Mouse (Mus musculus) hindbrain, embryonic 10.5 days (tissue): ENCODE results near the gene Arhgap8. TPM values are rescaled to one million over a fixed set of nuclear protein-coding genes. Genes with fewer than 3 reads are reported as not detected.
A peak's percentile ranks its signal among the peaks of the same experiment; 100 is the strongest.
"Not testable (repeated sequence)": the region's sequence is repeated elsewhere in the genome, so short reads cannot be mapped to it uniquely, and the experiment has no call there.

Experiments
- DNase-seq: peaks from one replicate; pipeline ENCODE4 v3.0.0-alpha.2; 2017; ENCODE audit warnings: low spot score
- H3K27ac ChIP-seq: fragments of 300-500 bp; sonication (generic); 2 replicates; pipeline ENCODE4 v1.5.1; 2016; ENCODE audit warnings: mild to moderate bottlenecking, moderate library complexity
- H3K27me3 ChIP-seq: fragments of 300-500 bp; sonication (generic); 2 replicates; pipeline ENCODE4 v1.6.1; 2016; ENCODE audit warnings: mild to moderate bottlenecking; ENCODE audit not compliant: poor library complexity, insufficient read depth, severe bottlenecking
- H3K36me3 ChIP-seq: fragments of 300-500 bp; sonication (generic); 2 replicates; pipeline ENCODE4 v1.6.1; 2016; ENCODE audit warnings: mild to moderate bottlenecking, moderate library complexity
- H3K4me1 ChIP-seq: fragments of 300-500 bp; sonication (generic); replicated peaks from 2 replicates; pipeline ENCODE4 v1.6.1; 2016; ENCODE audit warnings: mild to moderate bottlenecking
- H3K4me3 ChIP-seq: fragments of 300-500 bp; sonication (generic); 2 replicates; pipeline ENCODE4 v1.5.1; 2016; ENCODE audit warnings: mild to moderate bottlenecking, moderate library complexity
- H3K9me3 ChIP-seq: fragments of 300-500 bp; sonication (generic); 2 replicates; pipeline ENCODE4 v1.6.1; 2016; ENCODE audit warnings: mild to moderate bottlenecking, moderate library complexity
- WGBS: fragments of 180-500 bp; shearing (Covaris S2); methylation state at CpG from one replicate; pipeline ENCODE4 v1.1.7; 2016; 5-methylcytosine and 5-hydroxymethylcytosine counted together
- polyA plus RNA-seq: library from polyadenylated mRNA; unstranded; fragments of >200 nt; fragmentation: Nextera tagmentation; extraction: Ambion mirVana; gene quantifications from 2 replicates; pipeline ENCODE4 v1.2.1, GENCODE M21; 2016

Arhgap8 gene
- polyA plus RNA-seq, 1 experiment from 2014 or later, result 3.5 TPM

- WGBS, result 31% methylated on average over 4 of the region's 4 CpGs
- Histone ChIP-seq H3K27ac (no peak overlapping the region), H3K36me3 (peaks cover 18% of the 10 kb centered on the region; the same call in 1 of the 2 replicates), H3K27me3 (no peaks in the 10 kb centered on the region), H3K4me1 (peaks cover 11% of the 10 kb centered on the region; the same call in 1 of the 2 replicates), H3K9me3 (no peaks in the 10 kb centered on the region), H3K4me3 (no peak overlapping the region)
- DNase-seq, result peak; percentile 38
Observed at GRCm38 (mm10) chr15:84701947-84702346, 17.9 kb upstream of the Arhgap8 start.

- H3K9me3 ChIP-seq, result no peaks in the 10 kb centered on the region
- no peak overlapping the region for H3K4me3 ChIP-seq
- H3K4me1 ChIP-seq, result peaks cover 6% of the 10 kb centered on the region; the same call in 1 of the 2 replicates
- H3K36me3 ChIP-seq, result peaks cover 18% of the 10 kb centered on the region; the same call in 1 of the 2 replicates
- WGBS, result 90% methylated on average over 29 of the region's 29 CpGs
- no peaks in the 10 kb centered on the region for H3K27me3 ChIP-seq
- H3K27ac ChIP-seq, result no peak overlapping the region
- no peak for DNase-seq
Observed at GRCm38 (mm10) chr15:84702391-84703345, 17.2 kb upstream of the Arhgap8 start.

- no peak for DNase-seq
- H3K36me3 ChIP-seq, result peaks cover 18% of the 10 kb centered on the region; the same call in 1 of the 2 replicates
- WGBS, result 88% methylated on average over 7 of the region's 7 CpGs
- H3K9me3 ChIP-seq, result 0 out of 2 replicates have a peak, but pooled peaks cover 6% of the 10 kb centered on the region
- H3K27ac ChIP-seq, result no peak overlapping the region
- no peak overlapping the region for H3K4me3 ChIP-seq
- no peaks in the 10 kb centered on the region for H3K27me3 ChIP-seq
- H3K4me1 ChIP-seq, result 0 out of 2 replicates have a peak, but pooled peaks cover 4% of the 10 kb centered on the region
Observed at GRCm38 (mm10) chr15:84703992-84704391, 15.9 kb upstream of the Arhgap8 start.

- no peaks in the 10 kb centered on the region for H3K27me3 ChIP-seq
- no peak overlapping the region for H3K27ac ChIP-seq
- no peak for DNase-seq
- H3K4me1 ChIP-seq, result 0 out of 2 replicates have a peak, but pooled peaks cover 4% of the 10 kb centered on the region
- WGBS, result 84% methylated on average over 6 of the region's 6 CpGs
- no peak overlapping the region for H3K4me3 ChIP-seq
- peaks cover 11% of the 10 kb centered on the region; the same call in 1 of the 2 replicates for H3K36me3 ChIP-seq
- H3K9me3 ChIP-seq, result 0 out of 2 replicates have a peak, but pooled peaks cover 6% of the 10 kb centered on the region
Observed at GRCm38 (mm10) chr15:84705351-84705901, 14.4 kb upstream of the Arhgap8 start.

GRCm38 (mm10) chr15:84706983-84707619 is 12.8 kb upstream of the Arhgap8 start:
- no peak overlapping the region for H3K4me3 ChIP-seq
- H3K36me3 ChIP-seq, result peaks cover 5% of the 10 kb centered on the region; the same call in 1 of the 2 replicates
- peaks cover 12% of the 10 kb centered on the region; the same call in 1 of the 2 replicates for H3K27me3 ChIP-seq
- 81% methylated on average over 6 of the region's 6 CpGs for WGBS
- no peak for DNase-seq
- H3K27ac ChIP-seq, result no peak overlapping the region
- H3K4me1 ChIP-seq, result peaks cover 6% of the 10 kb centered on the region; the same call in 1 of the 2 replicates
- 0 out of 2 replicates have a peak, but pooled peaks cover 6% of the 10 kb centered on the region for H3K9me3 ChIP-seq

- 0 out of 2 replicates have a peak, but pooled peaks cover 6% of the 10 kb centered on the region for H3K9me3 ChIP-seq
- H3K36me3 ChIP-seq, result no peaks in the 10 kb centered on the region
- H3K27ac ChIP-seq, result peak overlapping the region; percentile 29; the same call in 1 of the 2 replicates
- H3K27me3 ChIP-seq, result peaks cover 33% of the 10 kb centered on the region; the same call in 1 of the 2 replicates
- no peak overlapping the region for H3K4me3 ChIP-seq
- H3K4me1 ChIP-seq, result peaks cover 22% of the 10 kb centered on the region
- WGBS, result 73% methylated on average over 14 of the region's 14 CpGs
- no peak for DNase-seq
Observed at GRCm38 (mm10) chr15:84712566-84713405, 7.1 kb upstream of the Arhgap8 start.

- Histone ChIP-seq H3K36me3 (no peaks in the 10 kb centered on the region), H3K4me1 (peaks cover 29% of the 10 kb centered on the region), H3K27ac (peak overlapping the region; percentile 74), H3K27me3 (peaks cover 48% of the 10 kb centered on the region), H3K4me3 (peak overlapping the region; percentile 38), H3K9me3 (no peaks in the 10 kb centered on the region)
- peak; percentile 84 for DNase-seq
- WGBS, result 1% methylated on average over 17 of the region's 17 CpGs
Observed at GRCm38 (mm10) chr15:84714730-84715129, 5.1 kb upstream of the Arhgap8 start.

GRCm38 (mm10) chr15:84715132-84715531 is 4.7 kb upstream of the Arhgap8 start:
- Histone ChIP-seq H3K4me3 (peak overlapping the region; percentile 38), H3K9me3 (no peaks in the 10 kb centered on the region), H3K27me3 (peaks cover 52% of the 10 kb centered on the region), H3K4me1 (peaks cover 33% of the 10 kb centered on the region), H3K27ac (peak overlapping the region; percentile 74), H3K36me3 (no peaks in the 10 kb centered on the region)
- 49% methylated on average over 11 of the region's 11 CpGs for WGBS
- DNase-seq, result no peak

- Histone ChIP-seq H3K27me3 (peaks cover 61% of the 10 kb centered on the region), H3K4me1 (peaks cover 36% of the 10 kb centered on the region)
- not testable (repeated sequence) for H3K27ac ChIP-seq, H3K4me3 ChIP-seq, H3K9me3 ChIP-seq, H3K36me3 ChIP-seq, DNase-seq
- WGBS, result 61% methylated on average over 6 of the region's 6 CpGs
Observed at GRCm38 (mm10) chr15:84717570-84718270, 2.1 kb upstream of the Arhgap8 start.

- no peak overlapping the region for H3K4me3 ChIP-seq
- H3K9me3 ChIP-seq, result no peaks in the 10 kb centered on the region
- WGBS, result 63% methylated on average over 3 of the region's 3 CpGs
- H3K27ac ChIP-seq, result no peak overlapping the region
- H3K4me1 ChIP-seq, result peaks cover 34% of the 10 kb centered on the region
- no peak for DNase-seq
- peaks cover 53% of the 10 kb centered on the region for H3K27me3 ChIP-seq
- no peaks in the 10 kb centered on the region for H3K36me3 ChIP-seq
Observed at GRCm38 (mm10) chr15:84718785-84719184, 1.1 kb upstream of the Arhgap8 start.
